Mouse (Mus musculus) heart, adult 2 months (tissue): ENCODE measurements around the gene Eif4a3.

Source experiments
- CTCF ChIP-seq: fragments of 200-600 bp; IDR thresholded peaks from 2 replicates; pipeline ENCODE4 v1.8.1; 2022; ENCODE audit warnings: antibody characterized with exemption, mild to moderate bottlenecking, moderate library complexity
- POLR2A ChIP-seq: fragments of 200-500 bp; IDR thresholded peaks from 2 replicates; pipeline ENCODE4 v1.6.1; 2011; ENCODE audit warnings: mild to moderate bottlenecking, low read depth, low read length, control low read depth; ENCODE audit not compliant: insufficient read depth

DNA sequence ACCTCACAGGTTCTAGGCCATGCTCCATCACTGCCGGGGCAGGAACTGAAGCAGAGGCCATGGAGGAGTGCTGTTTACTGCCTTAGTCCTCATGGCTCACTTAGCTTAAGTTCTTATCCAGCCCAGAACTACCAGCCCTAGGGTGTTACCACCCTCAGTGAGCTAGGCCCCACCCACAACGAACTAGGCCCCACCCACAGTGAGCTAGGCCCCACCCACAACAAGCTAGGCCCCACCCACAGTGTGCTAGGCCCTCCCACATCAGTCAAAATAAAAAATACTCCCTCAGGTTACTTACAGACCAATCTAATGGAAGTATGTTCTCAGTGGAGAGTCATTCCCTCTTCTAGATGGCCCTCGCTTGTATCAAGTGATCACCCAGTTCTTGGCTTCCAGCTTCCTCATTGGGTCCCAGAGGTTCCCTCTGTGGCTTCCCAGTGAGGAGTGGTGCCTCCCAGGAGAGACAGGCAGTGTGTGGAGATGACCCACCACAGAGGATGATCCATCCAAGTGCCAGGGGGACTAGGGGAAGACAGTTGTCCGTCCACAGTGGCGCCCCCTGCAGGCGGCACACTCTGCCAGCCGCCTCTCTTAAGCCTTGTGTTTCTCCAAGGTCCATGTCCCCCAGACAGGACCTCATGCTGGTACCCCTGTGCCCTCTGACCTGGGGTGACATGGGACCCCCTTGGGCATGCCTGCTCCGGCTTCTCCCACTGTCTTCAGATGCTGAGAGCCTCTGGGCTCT, 26.5 kb downstream of the Eif4a3 start:
- TF ChIP-seq POLR2A (no peak), CTCF (peak; percentile 52)
